Mouse (Mus musculus) heart, postnatal 0 days (tissue): ENCODE measurements around the gene Ap4b1.

Experiments
- CTCF ChIP-seq: IDR thresholded peaks from 2 replicates; pipeline ENCODE4 v1.5.1; 2016; ENCODE audit warnings: antibody characterized with exemption, control low read depth, low read depth
- EP300 ChIP-seq: IDR thresholded peaks from 2 replicates; pipeline ENCODE4 v1.6.1; 2016; ENCODE audit warnings: antibody characterized with exemption, low read depth

- TF ChIP-seq CTCF (no peak), EP300 (no peak)
Measured at GRCm38 (mm10) chr3:103867424-103867971, 58.2 kb downstream of the Ap4b1 start.
